Mouse (Mus musculus) testis, adult 2 months (tissue): ENCODE results near the gene Anapc11.

Experiments used
- CTCF ChIP-seq: fragments of 200-500 bp; IDR thresholded peaks from 2 replicates; pipeline ENCODE4 v1.5.1; 2012; ENCODE audit warnings: low read depth, mild to moderate bottlenecking, inconsistent platforms, low read length, moderate library complexity; ENCODE audit not compliant: control insufficient read depth, insufficient read depth, insufficient replicate concordance
- POLR2A ChIP-seq: fragments of 200-500 bp; IDR thresholded peaks from 2 replicates; pipeline ENCODE4 v1.6.1; 2012; ENCODE audit warnings: low read depth, mild to moderate bottlenecking, inconsistent platforms, low read length, moderate library complexity; ENCODE audit not compliant: control insufficient read depth

DNA sequence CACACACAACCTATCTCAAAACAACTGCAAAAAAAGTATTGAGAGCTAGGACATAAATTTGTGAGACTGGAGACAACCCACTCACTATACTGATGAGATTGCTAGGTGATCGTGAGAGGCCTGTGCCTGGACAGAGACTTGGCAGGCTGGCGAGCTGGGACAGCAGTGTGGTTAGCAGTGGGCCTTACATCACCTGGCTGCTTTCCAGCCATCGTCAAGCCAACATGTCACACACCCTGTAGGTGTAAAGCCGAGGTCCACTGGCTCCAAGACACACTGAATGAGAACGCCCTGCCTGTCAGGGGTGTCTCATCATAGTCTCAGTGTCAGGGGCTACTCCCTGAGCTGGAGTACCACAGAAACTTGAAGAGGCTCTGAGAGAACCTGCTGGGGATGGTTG, 45.5 kb upstream of the Anapc11 start:
- no peak for TF ChIP-seq CTCF
- no peak for TF ChIP-seq POLR2A
